Mouse (Mus musculus) ES-E14 (cell line): ENCODE measurements around the gene Mtss1l.

Experiments used
- CHD2 ChIP-seq: IDR thresholded peaks from 2 replicates; pipeline ENCODE4 v1.6.1; 2014; ENCODE audit warnings: mild to moderate bottlenecking, low read depth, low read length, inconsistent platforms
- HCFC1 ChIP-seq: IDR thresholded peaks from 2 replicates; pipeline ENCODE4 v1.6.1; 2012; ENCODE audit warnings: low read length, inconsistent platforms, borderline replicate concordance; ENCODE audit not compliant: insufficient read depth
- MAFK ChIP-seq: IDR thresholded peaks from 2 replicates; pipeline ENCODE4 v1.6.1; 2014; ENCODE audit warnings: mild to moderate bottlenecking, low read depth, low read length, inconsistent platforms; ENCODE audit not compliant: insufficient read depth

- no peak for TF ChIP-seq HCFC1
- TF ChIP-seq CHD2 = no peak
- TF ChIP-seq MAFK = no peak
Measured at GRCm38 (mm10) chr8:110687726-110688125, 33.5 kb upstream of the Mtss1l start.
